Mouse (Mus musculus) MEL (cell line): Measurements from ENCODE around the gene Eloa. TPM values are rescaled to one million over a fixed set of nuclear protein-coding genes. Genes with fewer than 3 reads are reported as not detected.

Experiments used
- DNase-seq: peaks from one replicate; pipeline ENCODE4 v3.0.0; 2011; ENCODE audit warnings: low read depth, low spot score
- H3K27ac ChIP-seq: 2 replicates; pipeline ENCODE4 v1.5.1; 2012; ENCODE audit warnings: low read depth, mild to moderate bottlenecking, control low read depth, low read length, moderate library complexity; ENCODE audit not compliant: control insufficient read depth
- H3K27me3 ChIP-seq, 2 experiments: fragments of 150-350 bp in 1 of 2; sonication (generic) in 1 of 2; 2 replicates each; pipeline ENCODE4 v1.6.1; 2012; ENCODE audit warnings: low read length in 2 of 2, mild to moderate bottlenecking in 2 of 2, improper control_type of control experiment in 1 of 2, moderate library complexity in 1 of 2; ENCODE audit not compliant: insufficient read depth in 2 of 2, control insufficient read depth in 1 of 2
- H3K36me3 ChIP-seq, 2 experiments: 2 replicates each; pipeline ENCODE4 v1.6.1; 2012 to 2014; ENCODE audit warnings: low read length in 2 of 2, improper control_type of control experiment in 1 of 2, inconsistent platforms in 1 of 2, mild to moderate bottlenecking in 1 of 2; ENCODE audit not compliant: insufficient read depth in 2 of 2, control insufficient read depth in 1 of 2
- H3K4me1 ChIP-seq, 2 experiments: fragments of 150-350 bp in 1 of 2; sonication (generic) in 1 of 2; 2 replicates each; pipeline ENCODE4 v1.6.1; 2012; ENCODE audit warnings: low read length in 2 of 2, improper control_type of control experiment in 1 of 2, mild to moderate bottlenecking in 1 of 2; ENCODE audit not compliant: insufficient read depth in 2 of 2, control insufficient read depth in 1 of 2
- H3K4me3 ChIP-seq, 2 experiments: fragments of 150-350 bp in 1 of 2; sonication (generic) in 1 of 2; 2 replicates each; pipeline ENCODE4 v1.5.1; 2012; ENCODE audit warnings: low read depth in 2 of 2, low read length in 2 of 2, mild to moderate bottlenecking in 2 of 2, moderate library complexity in 2 of 2, control low read depth in 1 of 2, improper control_type of control experiment in 1 of 2; ENCODE audit not compliant: control insufficient read depth in 1 of 2, insufficient read depth in 1 of 2
- H3K79me2 ChIP-seq: 2 replicates; pipeline ENCODE4 v1.6.1; 2012; ENCODE audit warnings: mild to moderate bottlenecking, low read length, moderate library complexity; ENCODE audit not compliant: control insufficient read depth, poor library complexity, insufficient read depth
- H3K9ac ChIP-seq: 2 replicates; pipeline ENCODE4 v1.6.1; 2012; ENCODE audit warnings: low read depth, mild to moderate bottlenecking, control low read depth, low read length, moderate library complexity; ENCODE audit not compliant: control insufficient read depth, poor library complexity, severe bottlenecking
- H3K9me3 ChIP-seq: fragments of 150-350 bp; sonication (generic); replicated peaks from 2 replicates; pipeline ENCODE4 v1.6.1; 2012; ENCODE audit warnings: mild to moderate bottlenecking, low read length, improper control_type of control experiment, moderate library complexity; ENCODE audit not compliant: insufficient read depth
- CHD2 ChIP-seq: IDR thresholded peaks from 2 replicates; pipeline ENCODE4 v1.6.1; 2011; ENCODE audit warnings: low read length, improper control_type of control experiment
- CTCF ChIP-seq, 3 experiments: IDR thresholded peaks in 2 of 3; conservative IDR thresholded peaks in 1 of 3; 2 replicates each; pipeline ENCODE4 v1.5.1; 2011 to 2012; ENCODE audit warnings: low read length in 3 of 3, low read depth in 2 of 3, mild to moderate bottlenecking in 2 of 3, improper control_type of control experiment in 1 of 3, inconsistent platforms in 1 of 3, mixed read lengths in 1 of 3, moderate library complexity in 1 of 3; ENCODE audit not compliant: control insufficient read depth in 1 of 3, insufficient read depth in 1 of 3, poor library complexity in 1 of 3, severe bottlenecking in 1 of 3
- E2F4 ChIP-seq: IDR thresholded peaks from 2 replicates; pipeline ENCODE4 v1.6.1; 2011; ENCODE audit warnings: low read depth, low read length, improper control_type of control experiment, borderline replicate concordance
- ELF1 ChIP-seq: IDR thresholded peaks from 2 replicates; pipeline ENCODE4 v1.6.1; 2014; ENCODE audit warnings: low read depth, mild to moderate bottlenecking, inconsistent platforms, low read length, improper control_type of control experiment, moderate library complexity
- ETS1 ChIP-seq: IDR thresholded peaks from 2 replicates; pipeline ENCODE4 v1.6.1; 2012; ENCODE audit warnings: low read depth, mild to moderate bottlenecking, inconsistent platforms, low read length, improper control_type of control experiment, moderate library complexity
- HCFC1 ChIP-seq: IDR thresholded peaks from 2 replicates; pipeline ENCODE4 v1.6.1; 2012; ENCODE audit warnings: low read depth, mild to moderate bottlenecking, inconsistent platforms, low read length, improper control_type of control experiment, moderate library complexity
- JUND ChIP-seq: IDR thresholded peaks from 2 replicates; pipeline ENCODE4 v1.6.1; 2011; ENCODE audit warnings: low read depth, mild to moderate bottlenecking, improper control_type of control experiment, low read length
- MAFK ChIP-seq: IDR thresholded peaks from 2 replicates; pipeline ENCODE4 v1.6.1; 2011; ENCODE audit warnings: low read depth, mild to moderate bottlenecking, low read length, improper control_type of control experiment, borderline replicate concordance
- MAX ChIP-seq: IDR thresholded peaks from 2 replicates; pipeline ENCODE4 v1.6.1; 2011; ENCODE audit warnings: low read length, improper control_type of control experiment
- MAZ ChIP-seq: IDR thresholded peaks from 2 replicates; pipeline ENCODE4 v1.6.1; 2012; ENCODE audit warnings: low read depth, mild to moderate bottlenecking, inconsistent platforms, low read length, improper control_type of control experiment
- MYB ChIP-seq: IDR thresholded peaks from 2 replicates; pipeline ENCODE4 v1.6.1; 2011; ENCODE audit warnings: mild to moderate bottlenecking, low read depth, low read length, improper control_type of control experiment
- MYC ChIP-seq: IDR thresholded peaks from 2 replicates; pipeline ENCODE4 v1.6.1; 2011; ENCODE audit warnings: low read depth, mild to moderate bottlenecking, low read length, improper control_type of control experiment, moderate library complexity
- NELFE ChIP-seq: IDR thresholded peaks from 2 replicates; pipeline ENCODE4 v1.6.1; 2011; ENCODE audit warnings: low read depth, low read length, improper control_type of control experiment
- NRF1 ChIP-seq: IDR thresholded peaks from 2 replicates; pipeline ENCODE4 v1.6.1; 2014; ENCODE audit warnings: low read depth, mild to moderate bottlenecking, inconsistent platforms, low read length, improper control_type of control experiment, moderate library complexity; ENCODE audit not compliant: poor library complexity, insufficient read depth, severe bottlenecking
- POLR2A ChIP-seq, 2 experiments: IDR thresholded peaks; 2 replicates each; pipeline ENCODE4 v1.6.1; 2011 to 2012; ENCODE audit warnings: low read length in 2 of 2, mild to moderate bottlenecking in 2 of 2, control low read depth in 1 of 2, improper control_type of control experiment in 1 of 2, low read depth in 1 of 2, moderate library complexity in 1 of 2; ENCODE audit not compliant: control insufficient read depth in 1 of 2, insufficient read depth in 1 of 2, poor library complexity in 1 of 2
- POLR2AphosphoS5 ChIP-seq: IDR thresholded peaks from 2 replicates; pipeline ENCODE4 v1.6.1; 2012; ENCODE audit warnings: low read depth, borderline replicate concordance, mild to moderate bottlenecking, inconsistent platforms, low read length, moderate library complexity, mixed read lengths
- SIN3A ChIP-seq: IDR thresholded peaks from 2 replicates; pipeline ENCODE4 v1.6.1; 2012; ENCODE audit warnings: low read length, improper control_type of control experiment, inconsistent platforms
- TAL1 ChIP-seq: IDR thresholded peaks from 2 replicates; pipeline ENCODE4 v1.6.1; 2012; ENCODE audit warnings: mild to moderate bottlenecking, inconsistent platforms, low read length, moderate library complexity, mixed read lengths
- TBP ChIP-seq: IDR thresholded peaks from 2 replicates; pipeline ENCODE4 v1.8.0; 2011; ENCODE audit warnings: low read depth, low read length, improper control_type of control experiment
- TCF12 ChIP-seq: IDR thresholded peaks from 2 replicates; pipeline ENCODE4 v1.6.1; 2014; ENCODE audit warnings: low read depth, mild to moderate bottlenecking, inconsistent platforms, low read length, improper control_type of control experiment, moderate library complexity
- UBTF ChIP-seq: IDR thresholded peaks from 2 replicates; pipeline ENCODE4 v1.6.1; 2012; ENCODE audit warnings: low read depth, mild to moderate bottlenecking, inconsistent platforms, low read length, improper control_type of control experiment, moderate library complexity, borderline replicate concordance; ENCODE audit not compliant: insufficient read depth
- USF1 ChIP-seq: IDR thresholded peaks from 2 replicates; pipeline ENCODE4 v1.6.1; 2014; ENCODE audit warnings: low read depth, mild to moderate bottlenecking, inconsistent platforms, low read length, improper control_type of control experiment, moderate library complexity
- USF2 ChIP-seq, 2 experiments: IDR thresholded peaks; 2 replicates each; pipeline ENCODE4 v1.6.1; 2011 to 2012; ENCODE audit warnings: improper control_type of control experiment in 2 of 2, low read length in 2 of 2, borderline replicate concordance in 1 of 2, inconsistent platforms in 1 of 2, low read depth in 1 of 2, mild to moderate bottlenecking in 1 of 2; ENCODE audit not compliant: insufficient read depth in 1 of 2
- ZNF384 ChIP-seq: IDR thresholded peaks from 2 replicates; pipeline ENCODE4 v1.6.1; 2012; ENCODE audit warnings: low read depth, mild to moderate bottlenecking, inconsistent platforms, low read length, improper control_type of control experiment
- polyA plus RNA-seq, 2 experiments: library from polyadenylated mRNA; stranded (reverse) in 1 of 2; unstranded in 1 of 2; fragments of >175 nt in 1 of 2; fragments of >200 nt in 1 of 2; gene quantifications; 2 replicates each; pipeline versions ENCODE4 v1.2.1 to v1.2.4; 2012; ENCODE audit warnings: low replicate concordance in 2 of 2, low read depth in 1 of 2; ENCODE audit not compliant: insufficient read length in 2 of 2, insufficient read depth in 1 of 2, missing spikeins in 1 of 2
- total RNA-seq: library from RNA; depleted of rRNA; stranded (reverse); fragments of 300-350 nt; gene quantifications from 2 replicates; pipeline ENCODE4 v1.2.3, GENCODE M21; 2012

Gene Eloa
- total and polyA plus RNA-seq, 3 experiments, result 30.8 to 41.4 (median 34.1) TPM

- Histone ChIP-seq H3K36me3 (peaks cover 0 to 10% of the 10 kb centered on the region in 2 experiments; a peak in 3 of 4 replicates), H3K4me3 (no peak overlapping the region), H3K9me3 (no peaks in the 10 kb centered on the region), H3K27ac (no peak overlapping the region)
- no peak for TF ChIP-seq CHD2
- no peak for TF ChIP-seq USF2 (IDR thresholded peaks at IDR 0.05; ENCODE audit: borderline replicate concordance in 1 of 2, insufficient read depth in 1 of 2, low read depth in 1 of 2, low read length in 2 of 2)
- no peak for TF ChIP-seq MAX
- no peak for TF ChIP-seq USF1
- TF ChIP-seq SIN3A, result no peak
- no peak for TF ChIP-seq MAFK
- TF ChIP-seq CTCF (IDR thresholded peaks at IDR 0.05 in 2 of 3, conservative IDR thresholded peaks at IDR 0.05 in 1 of 3; ENCODE audit: control insufficient read depth in 1 of 3, insufficient read depth in 1 of 3, low read depth in 2 of 3, low read length in 3 of 3, poor library complexity in 1 of 3, severe bottlenecking in 1 of 3), result no peak
- TF ChIP-seq ELF1, result no peak
- TF ChIP-seq POLR2AphosphoS5, result no peak
- no peak for TF ChIP-seq NELFE
- no peak for TF ChIP-seq UBTF
- TF ChIP-seq MYC, result no peak
- TF ChIP-seq, all 39 proteins: peak for 0
- no peak for DNase-seq
- Histone ChIP-seq H3K79me2 (peaks cover 16% of the 10 kb centered on the region), H3K9ac (no peak overlapping the region), H3K27me3 (no peaks in the 10 kb centered on the region), H3K4me1 (peaks cover 0 to 18% of the 10 kb centered on the region in 2 experiments; a peak in 3 of 4 replicates)
Observed at GRCm38 (mm10) chr4:135969070-135969750, 52.4 kb downstream of the Eloa start.

GRCm38 (mm10) chr4:135968271-135968869 lies 53.2 kb downstream of the Eloa start:
- H3K27ac ChIP-seq, result no peak overlapping the region
- H3K4me1 ChIP-seq, result peaks cover 0 to 10% of the 10 kb centered on the region in 2 experiments; a peak in 3 of 4 replicates
- peaks cover 0 to 4% of the 10 kb centered on the region in 2 experiments; a peak in 3 of 4 replicates for H3K36me3 ChIP-seq
- TF ChIP-seq UBTF, result no peak
- no peak for TF ChIP-seq SIN3A
- TF ChIP-seq HCFC1, result no peak
- TF ChIP-seq MAZ, result no peak
- TF ChIP-seq TCF12, result no peak
- TF ChIP-seq USF1, result no peak
- no peak for TF ChIP-seq TAL1
- no peak for TF ChIP-seq ZNF384
- no peak for TF ChIP-seq TBP
- no peak for TF ChIP-seq POLR2A (IDR thresholded peaks at IDR 0.05; ENCODE audit: control insufficient read depth in 1 of 2, insufficient read depth in 1 of 2, low read depth in 1 of 2, low read length in 2 of 2, poor library complexity in 1 of 2)
- TF ChIP-seq JUND, result no peak
- no peak for TF ChIP-seq ETS1
- TF ChIP-seq MYC, result no peak
- no peak for TF ChIP-seq NRF1
- no peak for TF ChIP-seq CHD2
- TF ChIP-seq E2F4, result no peak
- no peak for TF ChIP-seq ELF1
- TF ChIP-seq MYB, result no peak
- H3K79me2 ChIP-seq, result peaks cover 19% of the 10 kb centered on the region
- no peak for DNase-seq
- H3K4me3 ChIP-seq, result no peak overlapping the region
- no peak overlapping the region for H3K9ac ChIP-seq
- H3K27me3 ChIP-seq, result no peaks in the 10 kb centered on the region
- no peaks in the 10 kb centered on the region for H3K9me3 ChIP-seq
